Mouse (Mus musculus): ENCODE measurements around the gene Gm14685.
"Not testable (repeated sequence)": the region's sequence is repeated elsewhere in the genome, so short reads cannot be mapped to it uniquely, and the experiment has no call there.

The Gm14685 gene

DNA sequence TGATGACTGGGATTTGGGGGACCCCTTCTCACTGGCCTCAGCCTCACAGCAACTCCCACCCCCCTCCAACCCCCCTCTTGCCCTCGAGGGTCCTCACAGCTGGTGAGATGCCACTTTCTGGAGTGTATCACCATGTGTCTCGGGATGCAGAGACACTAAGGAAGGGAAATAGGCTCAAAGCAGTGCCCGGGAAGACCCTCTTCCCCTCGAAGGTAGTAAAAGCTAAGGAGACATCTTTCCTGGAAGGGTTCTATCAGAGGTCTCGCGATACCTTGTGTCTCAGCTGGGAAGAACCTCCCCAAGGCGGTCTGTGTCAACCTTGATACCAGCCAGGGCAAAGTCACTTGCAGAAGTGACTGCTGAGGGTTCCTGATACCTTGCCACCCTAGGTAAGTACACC, at the start of gene Gm14685:
TSS of gene Gm14685 (plus strand) at position 301 of the 400 bp plus-strand sequence.
- DNase-seq = not testable (repeated sequence)

GRCm38 (mm10) chrX:73082267-73083055, 34.4 kb upstream of the Gm14685 start, which contains the start of gene Xlr4a:
Xlr4a (minus strand) TSS chrX:73082478.
- DNase-seq = not testable (repeated sequence)

- DNase-seq = peak; percentile 1
Observed at GRCm38 (mm10) chrX:73096941-73097508, 19.8 kb upstream of the Gm14685 start, which contains the start of gene Xlr3a. Xlr3a (minus strand) TSS chrX:73097095.

- not testable (repeated sequence) for DNase-seq
Observed at GRCm38 (mm10) chrX:73122859-73123829, 6.3 kb downstream of the Gm14685 start.

GRCm38 (mm10) chrX:73143218-73143618, 26.4 kb downstream of the Gm14685 start:
- DNase-seq = not testable (repeated sequence)

DNA sequence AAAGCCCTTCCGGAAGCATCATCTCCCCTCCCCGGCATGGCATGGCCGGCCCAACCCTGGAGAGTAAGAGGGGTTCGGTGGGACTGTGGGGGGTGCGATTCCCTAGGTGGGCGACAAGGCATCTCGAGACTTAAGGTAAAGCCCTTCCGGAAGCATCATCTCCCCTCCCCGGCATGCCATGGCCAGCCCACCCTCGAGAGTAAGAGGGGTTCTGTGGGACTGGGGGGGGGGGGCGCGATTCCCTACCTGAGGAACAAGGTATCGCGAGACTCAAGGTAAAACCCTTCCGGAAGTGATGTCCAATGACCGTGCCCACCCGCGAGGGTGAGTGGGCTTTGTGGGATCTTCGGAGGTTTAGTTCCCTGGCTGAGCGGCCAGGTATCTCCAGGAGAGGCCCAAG, 31.6 kb downstream of the Gm14685 start, which contains the start of gene Xlr5b:
TSS of gene Xlr5b (plus strand) at position 301 of the 400 bp plus-strand sequence.
- not testable (repeated sequence) for DNase-seq

- not testable (repeated sequence) for DNase-seq
Observed at GRCm38 (mm10) chrX:73149350-73149749, 32.5 kb downstream of the Gm14685 start, which contains the start of gene DXBay18. DXBay18 (minus strand) TSS chrX:73149450.

DNA sequence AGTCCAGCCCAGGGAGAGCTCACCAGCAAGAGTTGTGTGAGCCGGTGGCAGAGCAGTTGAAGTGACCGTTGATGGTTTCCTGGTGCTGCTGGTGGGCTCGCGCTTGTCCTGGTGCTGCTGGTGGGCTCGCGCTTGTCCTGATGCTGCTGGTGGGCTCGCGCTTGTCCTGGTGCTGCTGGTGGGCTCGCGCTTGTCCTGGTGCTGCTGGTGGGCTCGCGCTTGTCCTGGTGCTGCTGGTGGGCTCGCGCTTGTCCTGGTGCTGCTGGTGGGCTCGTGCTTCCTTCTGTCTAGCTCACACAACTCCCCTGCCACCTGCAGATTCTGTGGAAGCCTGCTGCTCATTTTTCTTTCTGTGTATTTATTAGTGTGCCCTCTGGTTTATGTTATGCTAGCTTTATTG, 60.0 kb downstream of the Gm14685 start, which contains the start of gene Spin2d:
TSS of gene Spin2d (minus strand) at position 101 of the 400 bp plus-strand sequence.
- DNase-seq = not testable (repeated sequence)
